Mouse (Mus musculus): ENCODE results near the gene Tmem44. TPM values are rescaled to one million over a fixed set of nuclear protein-coding genes. Genes with fewer than 3 reads are reported as not detected.

Gene Tmem44
- polyA plus RNA-seq, 1 experiment, result 3.1 TPM

DNA sequence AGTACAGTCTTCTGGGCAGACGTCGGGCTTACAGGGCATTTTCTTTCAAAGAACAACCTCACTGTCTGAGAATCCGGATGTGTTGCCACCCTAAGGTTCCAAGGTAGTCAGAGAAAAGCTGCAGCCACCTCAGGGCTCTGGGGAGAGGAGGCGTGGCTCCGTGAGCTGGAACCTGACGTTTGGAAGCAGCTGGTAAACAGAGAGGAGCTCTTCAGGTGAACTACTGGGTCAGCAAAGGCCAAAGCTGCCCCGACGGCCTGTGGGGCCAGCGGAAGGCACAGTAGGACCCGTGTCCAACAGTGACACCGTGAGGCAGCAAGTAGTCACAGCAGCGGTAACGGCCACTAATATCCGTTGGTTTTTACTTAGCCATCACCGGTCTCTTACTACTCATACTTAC, 46.7 kb downstream of the Tmem44 start:
- Histone ChIP-seq H3K27me3 (ENCODE audit: control insufficient read depth, insufficient read depth, low read length) (no peaks in the 10 kb centered on the region), H3K4me1 (replicated peaks; ENCODE audit: control insufficient read depth, insufficient read depth, low read length) (peaks cover 2% of the 10 kb centered on the region), H3K27ac (ENCODE audit: control insufficient read depth, insufficient read depth, low read length) (no peak overlapping the region), H3K36me3 (ENCODE audit: control insufficient read depth, insufficient read depth, low read length) (no peaks in the 10 kb centered on the region), H3K4me3 (ENCODE audit: control insufficient read depth, insufficient read depth, low read length) (peak overlapping the region; percentile 8; the same call in 1 of the 2 replicates)
- DNase-seq, result peak; percentile 47
- WGBS, result 9% methylated on average over 15 of the region's 15 CpGs
- no peak for TF ChIP-seq POLR2A (IDR thresholded peaks at IDR 0.05; ENCODE audit: control insufficient read depth, extremely low read depth, insufficient read depth, low read length, poor library complexity)
- TF ChIP-seq CTCF (IDR thresholded peaks at IDR 0.05; ENCODE audit: borderline replicate concordance, control insufficient read depth, extremely low read depth, insufficient read depth, low read length, poor library complexity), result peak; percentile 78

DNA sequence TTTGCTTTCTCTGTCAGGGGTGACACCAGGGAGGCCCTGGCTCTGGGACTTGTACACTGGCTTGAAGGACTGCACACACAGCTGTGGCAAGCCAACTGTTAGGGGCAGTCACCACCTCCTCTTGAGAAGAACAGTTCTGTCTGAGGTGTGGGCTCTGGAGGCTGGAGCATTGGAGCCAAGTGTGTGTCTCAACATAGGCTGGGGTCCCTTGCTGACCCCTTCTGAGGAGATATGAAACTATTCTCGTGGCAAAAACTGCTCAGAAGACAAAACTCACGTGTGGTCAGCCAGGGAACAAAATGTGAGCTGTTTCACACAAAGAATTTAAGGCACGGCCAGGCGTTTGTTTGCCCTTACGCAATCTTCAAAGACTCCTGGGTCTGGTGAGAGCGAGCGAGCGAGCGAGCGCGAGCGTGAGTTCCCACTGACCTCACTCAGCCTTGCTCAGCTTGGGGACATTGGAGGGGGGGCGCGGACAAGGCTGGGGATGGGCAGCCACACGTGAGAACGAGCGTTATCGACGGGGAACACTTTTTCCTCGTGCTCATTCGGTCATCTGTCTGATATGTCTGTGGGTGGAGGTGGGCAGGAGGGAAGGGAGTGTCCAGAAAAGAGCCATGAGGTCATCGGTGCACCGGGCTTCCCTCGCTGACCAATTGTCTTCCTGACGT, 48.3 kb downstream of the Tmem44 start:
- no peak for DNase-seq
- Histone ChIP-seq H3K27ac (ENCODE audit: control insufficient read depth, insufficient read depth, low read length) (no peak overlapping the region), H3K36me3 (ENCODE audit: control insufficient read depth, insufficient read depth, low read length) (no peaks in the 10 kb centered on the region), H3K4me3 (ENCODE audit: control insufficient read depth, insufficient read depth, low read length) (no peak overlapping the region), H3K27me3 (ENCODE audit: control insufficient read depth, insufficient read depth, low read length) (no peaks in the 10 kb centered on the region), H3K4me1 (replicated peaks; ENCODE audit: control insufficient read depth, insufficient read depth, low read length) (peaks cover 2% of the 10 kb centered on the region)
- 68% methylated on average over 25 of the region's 25 CpGs for WGBS
- TF ChIP-seq POLR2A (IDR thresholded peaks at IDR 0.05; ENCODE audit: control insufficient read depth, extremely low read depth, insufficient read depth, low read length, poor library complexity), result no peak

DNA sequence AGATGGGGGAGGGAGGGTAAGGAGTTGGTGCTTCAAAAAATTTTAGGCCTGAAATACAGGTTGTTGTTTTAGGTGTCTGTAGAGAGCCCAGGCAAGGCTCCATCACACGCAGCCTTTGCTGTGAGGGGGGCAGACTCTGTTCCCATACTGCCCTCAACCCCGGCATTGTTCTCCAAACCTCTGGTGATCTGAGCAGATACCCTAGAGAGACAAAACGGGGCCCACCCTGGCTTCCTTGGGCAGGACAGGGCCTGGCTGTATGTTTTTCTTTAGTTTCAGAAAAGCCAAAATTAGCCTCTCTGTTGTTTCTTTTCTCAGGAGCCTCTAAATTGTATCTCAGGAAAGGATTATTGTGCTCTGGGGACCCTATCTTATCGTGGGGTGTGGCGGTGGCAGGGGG, 49.0 kb downstream of the Tmem44 start:
- peaks cover 2% of the 10 kb centered on the region for H3K4me1 ChIP-seq (replicated peaks; ENCODE audit: control insufficient read depth, insufficient read depth, low read length)
- H3K36me3 ChIP-seq (ENCODE audit: control insufficient read depth, insufficient read depth, low read length), result no peaks in the 10 kb centered on the region
- H3K27ac ChIP-seq (ENCODE audit: control insufficient read depth, insufficient read depth, low read length), result no peak overlapping the region
- no peak for DNase-seq
- 87% methylated on average over 5 of the region's 5 CpGs for WGBS
- H3K4me3 ChIP-seq (ENCODE audit: control insufficient read depth, insufficient read depth, low read length), result no peak overlapping the region
- no peaks in the 10 kb centered on the region for H3K27me3 ChIP-seq (ENCODE audit: control insufficient read depth, insufficient read depth, low read length)
- TF ChIP-seq POLR2A (IDR thresholded peaks at IDR 0.05; ENCODE audit: control insufficient read depth, extremely low read depth, insufficient read depth, low read length, poor library complexity), result no peak
- no peak for TF ChIP-seq CTCF (IDR thresholded peaks at IDR 0.05; ENCODE audit: borderline replicate concordance, control insufficient read depth, extremely low read depth, insufficient read depth, low read length, poor library complexity)

DNA sequence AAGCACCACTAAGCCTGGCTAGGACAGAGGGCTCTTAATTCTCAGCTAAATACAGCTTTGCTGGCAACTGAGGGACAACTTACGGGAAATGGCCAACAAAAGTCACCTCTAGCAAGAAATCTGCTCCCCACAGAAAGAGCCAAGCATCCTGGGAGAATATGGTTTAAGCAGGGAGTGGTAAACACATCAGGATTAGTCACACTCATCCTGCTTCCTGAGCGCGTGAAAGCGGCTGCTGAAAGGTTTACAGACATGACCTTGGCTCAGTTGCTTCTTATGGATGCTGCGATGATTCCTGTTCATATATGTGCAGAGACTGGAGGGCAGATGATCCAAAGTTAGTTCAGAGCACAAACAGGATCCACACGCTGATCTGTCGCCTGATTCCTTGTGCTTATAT, 50.4 kb downstream of the Tmem44 start:
- TF ChIP-seq CTCF (IDR thresholded peaks at IDR 0.05; ENCODE audit: borderline replicate concordance, control insufficient read depth, extremely low read depth, insufficient read depth, low read length, poor library complexity), result no peak
- no peak for TF ChIP-seq POLR2A (IDR thresholded peaks at IDR 0.05; ENCODE audit: control insufficient read depth, extremely low read depth, insufficient read depth, low read length, poor library complexity)
- no peak overlapping the region for H3K4me3 ChIP-seq (ENCODE audit: control insufficient read depth, insufficient read depth, low read length)
- H3K27ac ChIP-seq (ENCODE audit: control insufficient read depth, insufficient read depth, low read length), result no peak overlapping the region
- WGBS, result 97% methylated on average over 7 of the region's 7 CpGs
- no peaks in the 10 kb centered on the region for H3K27me3 ChIP-seq (ENCODE audit: control insufficient read depth, insufficient read depth, low read length)
- no peaks in the 10 kb centered on the region for H3K36me3 ChIP-seq (ENCODE audit: control insufficient read depth, insufficient read depth, low read length)
- no peak for DNase-seq
- peaks cover 2% of the 10 kb centered on the region for H3K4me1 ChIP-seq (replicated peaks; ENCODE audit: control insufficient read depth, insufficient read depth, low read length)

DNA sequence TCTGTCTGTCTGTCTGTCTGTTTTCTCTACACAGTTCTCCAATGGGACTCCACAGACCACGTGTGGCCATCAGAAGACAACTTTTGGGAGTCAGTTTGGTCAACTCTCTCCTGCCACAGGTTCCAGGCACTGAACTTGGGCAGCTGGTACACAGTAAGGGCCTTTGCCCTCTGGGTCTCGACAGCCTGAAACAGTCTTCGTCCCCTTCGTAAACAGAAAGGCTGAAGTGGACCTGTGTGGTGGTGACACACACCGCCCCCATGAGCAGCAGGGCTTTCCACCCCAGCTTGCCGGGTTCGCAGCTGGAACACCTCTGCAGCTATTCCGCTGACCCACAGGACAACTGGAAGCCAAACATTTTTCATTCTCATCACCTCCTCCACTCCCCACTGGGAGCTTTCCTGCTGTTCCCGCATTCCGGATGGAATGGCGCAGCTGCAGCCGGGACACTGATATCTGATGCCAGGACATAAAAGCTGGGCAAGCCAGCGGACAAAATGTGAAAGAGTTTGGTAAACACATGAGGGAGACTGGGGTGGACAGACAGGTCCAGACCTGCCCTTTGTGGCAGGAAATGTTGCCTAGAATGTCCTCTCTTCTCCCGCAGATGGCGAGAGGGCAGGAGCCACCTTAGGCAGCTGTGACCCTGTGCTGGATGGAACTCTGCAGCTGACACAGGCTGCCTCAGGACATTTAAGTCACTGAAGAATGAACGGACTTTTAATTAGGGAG, 51.4 kb downstream of the Tmem44 start:
- no peak for DNase-seq
- peaks cover 2% of the 10 kb centered on the region for H3K4me1 ChIP-seq (replicated peaks; ENCODE audit: control insufficient read depth, insufficient read depth, low read length)
- no peak overlapping the region for H3K4me3 ChIP-seq (ENCODE audit: control insufficient read depth, insufficient read depth, low read length)
- WGBS, result 96% methylated on average over 16 of the region's 16 CpGs
- TF ChIP-seq POLR2A (IDR thresholded peaks at IDR 0.05; ENCODE audit: control insufficient read depth, extremely low read depth, insufficient read depth, low read length, poor library complexity) (no peak), CTCF (IDR thresholded peaks at IDR 0.05; ENCODE audit: borderline replicate concordance, control insufficient read depth, extremely low read depth, insufficient read depth, low read length, poor library complexity) (no peak)
- no peak overlapping the region for H3K27ac ChIP-seq (ENCODE audit: control insufficient read depth, insufficient read depth, low read length)
- no peaks in the 10 kb centered on the region for H3K27me3 ChIP-seq (ENCODE audit: control insufficient read depth, insufficient read depth, low read length)
- no peaks in the 10 kb centered on the region for H3K36me3 ChIP-seq (ENCODE audit: control insufficient read depth, insufficient read depth, low read length)

DNA sequence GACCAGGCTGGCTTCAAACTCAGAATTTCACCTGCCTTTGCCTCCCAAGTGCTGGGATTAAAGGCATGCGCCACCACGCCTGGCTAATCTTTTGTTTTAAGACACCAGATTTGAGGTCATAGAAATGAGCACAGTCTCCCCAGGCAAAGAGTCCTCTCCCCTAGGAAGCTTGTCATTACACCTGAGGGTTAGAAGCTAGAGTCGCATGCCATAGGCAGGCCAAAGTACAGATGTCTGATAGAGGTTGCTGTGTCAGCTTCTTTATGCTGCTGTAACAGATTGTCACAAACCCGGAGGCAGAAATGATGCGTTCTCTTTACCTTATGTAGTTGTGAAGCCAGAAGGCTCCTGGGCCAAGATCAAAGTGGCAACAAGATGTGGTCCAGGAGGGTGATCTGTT, 53.3 kb downstream of the Tmem44 start:
- no peak for DNase-seq
- 94% methylated on average over 5 of the region's 5 CpGs for WGBS
- no peaks in the 10 kb centered on the region for H3K27me3 ChIP-seq (ENCODE audit: control insufficient read depth, insufficient read depth, low read length)
- no peak overlapping the region for H3K27ac ChIP-seq (ENCODE audit: control insufficient read depth, insufficient read depth, low read length)
- no peak overlapping the region for H3K4me3 ChIP-seq (ENCODE audit: control insufficient read depth, insufficient read depth, low read length)
- H3K4me1 ChIP-seq (replicated peaks; ENCODE audit: control insufficient read depth, insufficient read depth, low read length), result no peaks in the 10 kb centered on the region
- TF ChIP-seq POLR2A (IDR thresholded peaks at IDR 0.05; ENCODE audit: control insufficient read depth, extremely low read depth, insufficient read depth, low read length, poor library complexity) (no peak), CTCF (IDR thresholded peaks at IDR 0.05; ENCODE audit: borderline replicate concordance, control insufficient read depth, extremely low read depth, insufficient read depth, low read length, poor library complexity) (no peak)
- H3K36me3 ChIP-seq (ENCODE audit: control insufficient read depth, insufficient read depth, low read length), result no peaks in the 10 kb centered on the region

Measured in thymus, adult 2 months (tissue).